Mouse (Mus musculus): ENCODE measurements at regions not wholly inside any gene's neighbourhood (a gene's known extent, or its start where the extent isn't known, plus 50 kb on each side); places are given as distances from the start of the nearest gene placed in this dataset.
"Not testable (repeated sequence)": the region's sequence is repeated elsewhere in the genome, so short reads cannot be mapped to it uniquely, and the experiment has no call there.

DNA sequence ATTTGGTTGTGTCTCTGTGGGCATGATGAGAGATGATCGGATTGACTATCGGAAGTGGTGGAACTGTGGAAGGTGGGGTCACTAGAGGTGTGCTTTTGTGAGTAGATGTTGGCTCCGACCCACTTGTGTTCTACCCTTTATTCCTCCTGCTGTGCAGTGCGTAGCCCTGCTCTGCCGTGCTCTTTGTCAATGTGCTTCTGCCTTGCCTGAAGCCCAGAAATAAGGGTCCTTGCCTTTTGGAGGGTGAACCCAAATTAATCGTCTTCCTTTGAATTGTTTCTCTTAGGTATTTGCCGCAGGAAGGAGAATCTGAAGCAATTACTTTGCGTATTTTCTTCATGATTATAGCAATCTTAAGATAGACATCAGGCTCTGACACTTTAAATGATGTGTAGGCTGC lies 421.6 kb upstream of the Zfp507 start:
- DNase-seq (ENCODE audit: low spot score in 2 of 2): no peak

DNA sequence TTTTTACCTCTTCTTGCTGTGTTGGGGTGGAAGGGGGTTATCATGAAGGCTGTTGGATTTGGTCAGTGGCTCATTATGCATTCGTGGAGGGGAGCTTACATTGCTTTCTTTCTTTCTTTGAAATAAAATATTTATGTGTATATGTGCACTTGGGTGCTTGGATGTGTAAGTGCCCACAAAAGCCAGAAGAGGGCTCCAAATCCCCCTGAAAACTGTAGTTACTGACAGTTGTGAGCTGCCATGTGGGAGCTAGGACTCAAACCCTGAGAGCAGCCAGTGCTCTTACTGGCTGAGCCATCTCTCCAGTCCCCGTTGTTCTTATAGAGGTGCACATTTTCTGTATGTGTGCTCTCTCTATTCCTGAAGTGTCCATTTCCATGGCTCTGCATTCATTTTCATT lies 415.6 kb upstream of the Zfp507 start:
- no peak for DNase-seq (ENCODE audit: low spot score in 2 of 2)

DNA sequence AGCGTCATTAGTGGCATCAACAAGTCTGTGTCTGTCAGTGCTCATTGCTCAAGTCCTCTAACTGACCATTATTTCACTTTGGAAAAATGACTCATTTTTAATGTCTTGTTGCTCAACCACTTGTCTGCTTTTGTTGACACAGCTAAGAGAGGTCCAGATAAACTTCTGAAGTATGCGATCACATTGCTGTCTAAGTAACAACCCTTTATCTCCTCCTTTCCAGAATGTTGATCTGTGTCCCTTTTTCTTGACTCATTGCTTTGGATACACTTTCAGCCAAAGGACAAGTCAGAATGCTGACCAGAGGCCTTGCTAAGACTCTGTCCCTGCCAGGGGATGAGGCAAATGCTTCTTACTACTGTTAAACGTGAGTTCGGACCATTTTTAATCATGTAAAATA lies 407.2 kb upstream of the Zfp507 start:
- DNase-seq (ENCODE audit: low spot score in 2 of 2): no peak

DNA sequence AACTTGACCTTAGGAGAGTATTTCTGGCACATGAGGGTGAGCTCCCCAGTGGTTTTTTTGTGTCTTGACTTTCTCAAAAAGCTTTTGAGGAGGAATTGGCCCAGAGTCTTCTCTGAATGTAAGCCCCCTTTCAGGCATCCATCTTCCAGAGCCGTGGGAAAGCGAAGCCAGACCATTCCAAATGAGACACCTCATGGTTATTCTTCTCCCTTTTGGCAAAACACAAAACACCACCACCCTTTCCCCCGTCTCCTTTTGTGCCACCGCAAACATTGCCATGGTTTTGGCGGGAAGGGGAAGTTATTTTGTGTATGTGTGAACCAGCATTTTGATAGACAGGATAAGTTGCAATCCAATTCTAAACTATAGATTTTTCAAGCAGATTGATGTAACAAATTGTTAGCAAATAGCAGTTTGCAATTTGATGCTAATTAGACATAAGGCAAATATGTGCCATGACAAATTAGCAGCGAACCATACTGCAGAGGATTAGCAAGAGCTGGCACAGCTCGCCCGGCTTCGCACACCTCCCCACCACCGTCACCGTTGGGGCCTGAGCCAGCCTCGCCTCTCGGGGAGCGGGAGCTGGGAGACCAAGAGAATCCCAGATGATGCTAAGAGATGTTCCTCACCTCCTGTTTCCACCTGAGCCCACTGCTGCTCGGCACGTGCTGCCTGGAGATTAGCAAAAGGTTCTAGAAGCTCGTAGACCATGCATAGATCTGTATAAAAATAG lies 404.9 kb upstream of the Zfp507 start:
- no peak for DNase-seq (ENCODE audit: low spot score in 2 of 2)

DNA sequence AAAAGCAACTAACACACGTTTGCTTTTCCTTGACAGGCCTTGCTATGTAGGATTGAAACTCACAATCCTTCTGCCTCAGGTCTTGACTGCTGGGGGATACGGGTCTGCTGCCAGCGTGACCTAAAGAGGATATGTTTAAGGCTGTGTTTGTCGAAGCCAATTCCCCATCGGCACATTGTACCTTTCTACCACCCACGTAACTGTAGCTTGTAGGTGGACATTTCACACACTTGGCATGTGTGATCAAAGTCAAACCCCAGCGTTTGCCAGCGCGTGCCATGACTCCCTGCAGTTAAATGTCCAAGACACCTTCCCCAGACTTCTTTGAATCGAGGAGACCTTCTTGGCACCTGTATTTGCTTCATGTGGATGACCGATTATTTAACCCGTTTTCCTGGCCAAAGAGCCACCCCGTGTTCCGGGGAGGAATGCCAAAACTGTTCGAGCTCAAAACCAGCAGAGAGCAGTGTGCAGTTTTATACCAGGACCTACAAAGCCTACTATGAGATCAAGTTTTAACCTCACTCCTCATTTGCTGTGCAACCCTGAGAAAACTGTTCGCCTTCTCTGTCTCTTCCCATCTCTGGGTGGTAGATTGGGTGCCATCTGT lies 395.4 kb upstream of the Zfp507 start:
- DNase-seq (ENCODE audit: low spot score in 2 of 2): no peak

DNA sequence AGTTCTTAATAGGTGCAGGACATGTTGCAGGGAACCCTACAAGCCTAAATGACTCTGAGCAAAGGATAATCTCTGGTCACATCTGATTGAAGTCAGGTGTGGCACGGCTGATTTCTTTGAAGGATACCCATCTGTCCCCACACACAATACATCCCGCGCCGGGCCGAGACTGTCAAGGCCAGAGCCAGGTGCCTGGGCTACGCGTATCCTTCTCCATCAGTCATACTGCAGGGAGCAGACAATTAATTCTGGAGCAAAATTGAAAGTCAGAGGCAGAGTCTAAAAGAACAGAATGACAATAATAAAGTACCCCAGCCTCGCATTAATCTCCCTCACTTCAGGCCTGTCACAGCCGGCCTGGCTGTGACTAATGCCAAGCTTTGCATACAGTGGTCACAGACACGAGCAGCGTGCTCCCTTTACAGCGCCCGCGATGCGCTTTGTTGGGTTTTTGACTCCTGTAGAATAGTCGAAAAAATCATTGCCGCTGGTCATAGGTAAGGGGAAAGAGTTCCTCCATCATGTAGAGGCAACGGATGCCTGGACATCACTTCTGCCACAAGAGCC lies 393.4 kb upstream of the Zfp507 start:
- no peak for DNase-seq (ENCODE audit: low spot score in 2 of 2)

DNA sequence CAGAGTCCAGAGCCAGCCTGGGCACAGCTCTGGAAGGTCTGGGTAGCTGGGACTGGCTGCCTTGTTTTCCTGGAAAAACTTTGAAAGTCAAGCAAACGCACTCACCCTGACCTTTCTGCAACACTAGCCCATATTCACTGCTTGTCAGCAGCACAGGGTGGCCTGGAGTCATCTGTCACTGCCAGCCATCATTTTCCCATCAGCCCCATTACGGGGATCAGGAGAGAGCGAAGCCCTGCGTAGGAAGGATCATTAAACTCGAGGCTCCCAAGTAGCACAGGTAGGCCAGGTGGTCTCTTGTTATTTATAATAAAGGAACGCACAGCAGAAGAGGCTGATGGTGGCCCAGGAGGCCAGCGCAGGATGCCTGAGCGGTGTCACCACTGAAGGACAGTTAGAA lies 389.8 kb upstream of the Zfp507 start:
- no peak for DNase-seq (ENCODE audit: low spot score in 2 of 2)

DNA sequence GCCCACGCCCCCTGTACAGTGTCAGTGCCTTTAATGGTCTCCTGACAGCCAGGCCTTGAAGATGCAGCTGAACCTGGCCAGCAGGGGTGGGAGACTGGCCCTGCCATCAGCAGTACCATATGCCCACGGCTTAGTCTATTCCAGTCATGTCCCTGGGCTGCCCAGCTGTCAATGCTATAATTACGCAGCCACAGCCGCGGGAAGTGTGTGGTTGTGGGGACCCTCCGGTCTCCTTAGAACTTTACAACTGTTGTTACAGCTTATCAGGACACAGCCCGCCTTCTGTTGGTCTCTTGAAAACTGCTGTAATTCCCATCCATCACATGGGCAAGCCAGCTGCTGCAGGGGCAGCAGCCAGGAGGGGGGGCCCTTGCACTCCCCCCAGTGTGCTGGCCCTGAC lies 375.1 kb upstream of the Zfp507 start:
- DNase-seq (ENCODE audit: low spot score in 2 of 2): no peak

DNA sequence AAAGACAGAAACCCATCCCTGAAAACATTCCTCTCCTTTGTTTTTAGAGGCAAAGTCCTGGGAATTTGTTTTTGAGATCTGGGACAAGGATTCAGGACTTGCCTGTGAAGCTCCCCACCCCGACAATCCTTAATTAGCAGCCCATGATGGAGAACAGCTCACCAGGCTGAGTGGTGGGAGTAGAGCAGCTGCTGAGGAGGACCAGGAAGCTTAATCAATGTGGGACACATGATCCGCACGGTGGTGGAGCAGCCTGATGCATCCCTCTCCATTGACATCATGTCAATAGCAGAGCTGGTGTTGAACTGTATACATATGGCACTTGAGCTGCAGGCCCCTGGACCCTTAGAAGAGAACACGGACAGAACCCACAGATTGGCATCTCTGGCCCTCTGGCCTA lies 372.5 kb upstream of the Zfp507 start:
- no peak for DNase-seq (ENCODE audit: low spot score in 2 of 2)

DNA sequence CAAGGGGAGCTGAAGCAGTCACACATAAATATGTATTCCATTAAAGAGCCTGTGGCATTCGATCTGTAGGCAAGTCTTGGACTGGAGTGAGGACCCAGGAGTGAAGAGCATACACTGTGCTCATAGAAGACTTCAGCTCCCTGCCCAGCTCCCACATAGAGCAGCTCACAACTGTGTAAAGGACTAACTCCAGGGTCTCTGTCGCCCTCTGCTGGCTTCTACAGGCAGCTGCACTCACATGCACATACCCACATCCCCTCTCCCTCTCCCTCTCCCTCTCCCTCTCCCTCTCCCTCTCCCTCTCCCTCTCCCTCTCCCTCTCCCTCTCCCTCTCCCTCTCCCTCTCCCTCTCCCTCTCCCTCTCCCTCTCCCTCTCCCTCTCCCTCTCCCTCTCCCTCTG lies 369.7 kb upstream of the Zfp507 start:
- not testable (repeated sequence) for DNase-seq (ENCODE audit: low spot score in 2 of 2)

DNA sequence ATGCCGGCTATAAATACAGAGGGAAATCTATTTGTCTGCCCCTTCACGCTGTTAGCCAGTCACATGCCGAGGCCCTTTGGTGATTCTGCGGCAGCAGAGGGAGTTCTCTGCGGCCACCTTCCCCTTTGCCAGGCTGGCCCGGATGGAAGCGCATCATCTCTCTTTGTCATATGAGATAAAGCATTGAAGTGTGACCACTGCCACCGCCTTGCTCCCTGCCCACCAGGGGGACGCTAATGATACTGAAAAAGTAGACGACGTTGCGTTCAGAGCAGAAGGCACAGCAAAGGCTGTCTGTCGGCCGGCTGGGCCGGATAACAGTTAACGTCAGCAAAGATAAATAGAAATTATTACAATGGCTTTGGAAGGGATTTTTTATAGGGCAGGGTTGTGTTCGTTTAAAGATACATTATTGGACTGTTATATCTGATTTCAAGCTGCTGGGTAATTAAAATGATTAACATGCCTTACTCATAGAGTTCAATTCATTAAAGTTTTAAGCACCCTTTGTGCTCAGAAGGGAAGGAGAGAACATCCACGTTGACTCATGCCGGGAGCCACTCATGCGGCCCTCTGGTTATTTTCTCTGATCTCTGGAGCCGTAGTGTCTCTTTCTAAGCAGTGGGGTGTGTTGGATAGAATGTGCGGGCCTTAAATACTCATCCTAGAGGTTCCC lies 354.6 kb upstream of the Zfp507 start:
- DNase-seq (ENCODE audit: low spot score in 2 of 2): no peak

DNA sequence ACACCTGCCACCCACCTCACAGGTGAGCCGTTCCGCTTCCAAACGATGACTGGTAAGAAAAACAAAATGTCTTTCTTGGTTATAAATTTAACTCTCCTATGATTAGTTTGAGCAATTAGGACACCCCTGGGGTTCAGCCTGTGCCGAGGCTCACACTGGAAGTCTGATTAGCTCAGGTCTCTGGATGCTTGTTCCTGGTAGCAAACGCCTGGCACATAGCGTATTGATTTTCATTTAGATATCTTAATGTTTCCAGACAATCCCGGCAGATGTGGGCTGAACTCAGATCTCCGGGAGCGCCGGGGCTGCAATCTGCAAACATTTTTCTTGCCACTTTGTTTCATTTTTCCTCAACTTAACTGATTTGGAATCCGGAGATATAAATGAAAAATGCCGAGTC lies 353.8 kb upstream of the Zfp507 start:
- no peak for DNase-seq (ENCODE audit: low spot score in 2 of 2)

DNA sequence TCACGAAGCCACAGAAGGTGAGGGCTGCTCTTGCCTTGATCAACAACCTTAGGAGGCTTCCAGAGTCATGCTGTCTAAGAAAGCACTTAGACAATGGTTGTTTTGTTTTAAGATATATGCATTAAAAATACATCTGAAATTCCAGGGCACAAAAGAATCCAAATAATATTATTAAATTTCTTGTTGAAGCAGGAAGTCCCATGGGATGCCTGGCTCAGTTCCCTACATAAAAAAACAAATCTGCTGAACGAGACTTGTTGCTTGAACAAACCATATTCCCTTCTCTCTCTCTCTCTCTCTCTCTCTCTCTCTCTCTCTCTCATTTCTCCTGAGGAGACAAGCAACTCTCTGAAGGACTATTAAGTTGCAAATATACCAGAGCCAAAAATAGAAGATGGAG lies 352.8 kb upstream of the Zfp507 start:
- no peak for DNase-seq (ENCODE audit: low spot score in 2 of 2)

DNA sequence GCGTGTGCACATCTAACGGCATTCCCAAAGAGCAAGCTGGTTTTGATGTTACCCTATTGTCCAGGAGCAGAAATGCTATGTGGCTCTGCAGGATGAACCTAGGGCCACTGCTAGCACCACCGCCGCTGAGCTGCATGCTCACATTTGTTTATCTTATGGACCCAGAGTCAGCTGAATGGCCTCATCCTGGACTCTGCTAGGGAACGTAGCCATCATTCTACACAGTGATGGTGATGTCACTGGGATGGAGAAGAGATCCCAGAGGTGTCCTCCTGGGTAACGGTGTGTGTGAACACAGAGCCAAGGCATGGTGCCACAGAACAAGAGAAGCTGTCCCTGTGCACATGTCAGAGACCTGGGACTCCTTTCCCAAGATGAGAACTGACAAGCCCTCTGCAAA lies 352.4 kb upstream of the Zfp507 start:
- no peak for DNase-seq (ENCODE audit: low spot score in 2 of 2)

DNA sequence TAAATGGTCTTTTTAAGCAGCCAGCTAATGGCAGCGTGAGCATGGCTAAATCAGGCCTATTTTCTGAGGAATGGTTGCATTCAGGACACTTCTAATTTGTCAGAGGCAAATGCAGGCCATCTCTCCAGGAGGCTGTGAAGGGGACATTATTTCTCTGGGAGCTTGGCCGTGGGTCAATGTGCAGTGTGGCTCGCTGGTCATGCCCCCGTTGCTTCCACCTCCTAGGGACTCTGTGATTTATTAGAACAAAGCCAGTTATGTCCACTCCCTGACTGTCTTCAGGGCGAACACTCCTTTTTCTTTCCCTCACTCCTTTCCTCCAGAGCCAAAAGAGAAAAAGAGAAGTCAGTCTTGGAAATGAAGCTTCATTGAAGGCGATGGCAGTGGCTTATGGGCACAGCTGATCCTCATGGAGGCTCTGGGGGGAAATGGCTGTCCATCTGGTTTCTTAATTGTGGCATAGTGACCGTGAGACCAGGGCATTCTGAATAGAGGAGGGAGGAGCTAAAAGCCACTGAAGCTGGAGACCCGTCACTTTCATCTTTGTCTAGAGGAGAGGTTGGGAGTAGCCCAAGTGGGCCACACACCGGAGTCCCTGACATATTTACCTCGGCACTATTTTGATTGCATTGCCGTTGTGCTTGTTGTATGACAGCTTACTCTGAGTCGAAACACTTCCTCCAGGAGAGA lies 348.2 kb upstream of the Zfp507 start:
- DNase-seq (ENCODE audit: low spot score in 2 of 2): no peak

DNA sequence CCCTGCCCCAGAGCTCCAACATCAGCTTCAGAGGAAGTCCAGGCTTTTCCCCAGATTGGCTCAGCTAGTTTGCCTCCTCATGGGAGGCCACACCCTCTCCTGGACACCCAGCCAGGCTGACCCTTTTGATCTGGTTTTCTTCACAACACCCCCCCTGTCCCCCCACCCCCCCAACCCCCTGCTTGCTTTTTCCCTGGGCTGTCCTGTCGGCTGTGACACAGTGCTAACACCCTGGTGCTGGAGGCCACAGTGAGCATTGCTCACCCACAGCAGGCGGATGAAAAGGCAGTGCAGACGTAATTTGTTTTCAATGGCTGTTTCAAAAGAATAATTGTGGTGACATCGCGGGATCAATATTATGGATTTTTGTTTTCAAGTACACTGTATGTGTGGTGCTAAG lies 333.8 kb upstream of the Zfp507 start:
- DNase-seq (ENCODE audit: low spot score in 2 of 2): no peak

DNA sequence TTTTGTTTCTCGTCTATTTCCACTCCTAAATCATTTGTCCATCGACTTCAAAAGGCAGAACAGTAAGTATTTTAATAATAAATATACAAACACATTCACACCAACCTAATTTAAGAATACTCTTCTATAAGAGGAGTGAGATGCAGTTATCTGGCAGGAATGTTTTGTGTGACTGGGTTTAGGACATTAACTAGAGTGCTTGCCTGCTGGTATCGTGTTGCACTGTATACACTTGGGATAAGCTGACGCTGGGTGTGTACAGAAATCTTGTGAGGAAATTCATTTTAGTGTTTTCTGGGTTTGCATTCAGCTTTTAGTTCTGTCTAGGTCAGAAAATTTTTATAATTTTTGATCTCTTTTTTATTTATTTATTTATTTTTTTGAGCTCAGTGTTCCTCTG lies 331.8 kb upstream of the Zfp507 start:
- no peak for DNase-seq (ENCODE audit: low spot score in 2 of 2)

DNA sequence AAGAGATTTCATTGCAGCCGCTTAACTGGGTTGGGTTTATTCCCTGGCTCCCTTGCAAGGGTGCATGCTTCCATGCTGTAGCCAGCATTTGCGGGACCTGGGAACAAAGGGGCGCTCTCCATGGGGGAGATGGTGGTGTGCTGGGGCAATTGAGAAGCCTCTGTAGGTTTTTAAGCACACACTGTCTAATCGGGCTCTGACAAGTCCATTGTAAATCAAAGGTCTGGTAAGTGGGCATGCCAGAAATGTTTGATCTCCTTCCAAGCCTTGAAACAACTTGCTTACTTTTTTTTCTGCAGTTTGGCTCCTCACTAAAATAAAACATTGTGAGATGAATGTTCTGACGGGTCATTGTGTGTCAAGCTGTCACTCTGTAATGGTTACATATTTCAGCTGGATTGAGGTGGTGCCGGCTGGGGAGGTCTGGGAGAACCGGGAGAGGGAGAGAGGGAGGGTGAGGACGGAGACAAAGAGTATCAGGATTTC lies 330.9 kb upstream of the Zfp507 start:
- no peak for DNase-seq (ENCODE audit: low spot score in 2 of 2)

DNA sequence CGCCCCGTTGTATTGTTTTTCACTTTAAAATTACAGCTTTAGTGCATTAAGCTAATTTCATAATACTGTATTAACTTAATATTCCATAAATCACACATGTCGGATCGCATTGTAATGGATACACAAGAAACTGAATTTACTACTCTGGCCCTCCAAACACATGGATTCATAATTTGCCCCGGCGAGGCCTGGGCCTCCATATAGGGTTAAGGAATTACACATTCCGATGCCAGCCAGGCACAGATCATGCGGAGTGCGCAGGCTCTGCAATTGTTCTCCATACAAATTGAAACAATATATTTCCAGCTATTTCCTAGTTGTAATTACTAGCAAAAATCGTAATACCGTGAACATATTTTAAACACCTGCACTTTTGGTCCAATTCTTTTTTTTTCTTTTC lies 330.2 kb upstream of the Zfp507 start:
- no peak for DNase-seq (ENCODE audit: low spot score in 2 of 2)

DNA sequence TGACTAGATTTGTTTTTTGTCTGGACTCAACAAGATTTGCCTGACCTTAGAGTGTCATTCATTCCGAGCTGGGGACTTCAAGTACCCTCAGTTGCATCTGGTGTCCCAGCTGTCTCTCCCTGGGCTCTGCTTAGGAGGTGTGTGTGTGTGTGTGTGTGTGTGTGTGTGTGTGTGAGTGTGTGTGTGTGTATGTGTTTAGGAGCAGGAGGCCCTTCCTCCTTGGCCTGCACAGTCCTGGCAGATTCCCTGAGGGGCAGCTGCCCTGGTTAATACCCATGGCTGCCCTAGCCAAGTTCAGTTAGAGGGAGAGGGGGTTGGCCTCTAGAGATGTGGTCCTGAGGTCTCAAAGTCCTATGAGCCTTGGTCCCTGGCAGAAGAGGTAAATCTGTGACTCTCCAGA lies 329.8 kb upstream of the Zfp507 start:
- DNase-seq (ENCODE audit: low spot score in 2 of 2): no peak

DNA sequence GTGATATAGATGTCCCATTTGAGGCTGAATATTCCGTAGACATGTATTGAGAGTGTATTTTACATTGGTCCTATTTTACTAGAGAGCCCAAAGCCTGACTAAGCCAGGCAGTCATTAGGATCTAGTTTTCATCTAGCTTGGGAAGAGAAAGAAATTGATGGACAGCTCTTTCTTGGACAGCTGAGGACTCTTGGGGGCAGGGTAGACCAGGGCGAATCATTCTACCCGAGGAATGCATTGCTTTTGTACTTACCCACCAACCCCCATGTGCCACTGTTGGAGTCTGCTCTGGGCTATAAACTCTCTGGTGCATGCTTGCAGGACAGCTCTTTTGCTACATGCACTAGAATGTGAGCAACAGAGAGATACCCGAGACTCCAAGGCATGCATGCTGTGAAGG lies 294.3 kb upstream of the Zfp507 start:
- no peak for DNase-seq (ENCODE audit: low spot score in 2 of 2)
